Comparison of ENCODE assay signal across 22 mouse cellular contexts in genomic region chr3:70138488-70138887, GRCm38 (mm10).
DNase-seq lines count a peak whose midpoint lies in the region; ATAC-seq and TF ChIP-seq lines count a peak whose summit lies in the region.
"Had no signal": no experiment of that assay in that cellular context is flagged by ENCODE, and none has a peak within 500 bp of the region (broad histone marks: within the 10 kb centered on the region; RNA-seq: fewer than 3 reads in every experiment).

No protein-coding gene starts in this region.

- no peak overlapping the region for H3K4me2 ChIP-seq in embryonic facial prominence, embryonic 14.5 days (ENCODE audit: low read depth, low read length)
- H3K4me2 ChIP-seq in lung, embryonic 15.5 days, result no peak overlapping the region
- no peak overlapping the region for H3K4me2 ChIP-seq in midbrain, embryonic 14.5 days (ENCODE audit: low read length)
- H3K4me2 ChIP-seq in midbrain, embryonic 16.5 days (ENCODE audit: low read length), result no peak overlapping the region
- H3K4me2 ChIP-seq: embryonic facial prominence, embryonic 13.5 days; forebrain, embryonic 13.5 days; heart, embryonic 11.5 days; hindbrain, embryonic 12.5 days; hindbrain, embryonic 15.5 days had no signal

- no peaks in the 10 kb centered on the region for H3K36me3 ChIP-seq in embryonic facial prominence, embryonic 14.5 days (ENCODE audit: control insufficient read depth, insufficient read depth, low read length)
- H3K36me3 ChIP-seq in embryonic facial prominence, embryonic 10.5 days (replicated peaks), result no peaks in the 10 kb centered on the region
- H3K36me3 ChIP-seq in lung, embryonic 15.5 days, result no peaks in the 10 kb centered on the region
- H3K36me3 ChIP-seq in midbrain, embryonic 14.5 days (ENCODE audit: control insufficient read depth, insufficient read depth, low read length), result no peaks in the 10 kb centered on the region
- H3K36me3 ChIP-seq in midbrain, embryonic 16.5 days (ENCODE audit: control insufficient read depth, insufficient read depth, low read length), result no peaks in the 10 kb centered on the region
- H3K36me3 ChIP-seq: embryonic facial prominence, embryonic 13.5 days; forebrain, embryonic 10.5 days; hindbrain, embryonic 12.5 days; hindbrain, embryonic 15.5 days had no signal

- no peak for ATAC-seq in embryonic facial prominence, embryonic 14.5 days (ENCODE audit: low read depth)
- peak; percentile 52; the same call in 1 of the 2 replicates for ATAC-seq in lung, embryonic 15.5 days (ENCODE audit: borderline replicate concordance, extremely low read depth, low FRiP score, low TSS enrichment)
- ATAC-seq in midbrain, embryonic 14.5 days (ENCODE audit: low FRiP score, low TSS enrichment), result no peak
- no peak for ATAC-seq in midbrain, embryonic 16.5 days
- ATAC-seq: forebrain, embryonic 13.5 days; forebrain, embryonic 16.5 days; Patski had no signal

- TF ChIP-seq CTCF in lung, adult 2 months (IDR thresholded peaks at IDR 0.05; ENCODE audit: insufficient read depth, low read length), result no peak

- no peak overlapping the region for H3K4me3 ChIP-seq in embryonic facial prominence, embryonic 14.5 days (ENCODE audit: low read depth, low read length)
- H3K4me3 ChIP-seq in embryonic facial prominence, embryonic 10.5 days, result no peak overlapping the region
- H3K4me3 ChIP-seq in lung, embryonic 15.5 days, result no peak overlapping the region
- no peak overlapping the region for H3K4me3 ChIP-seq in lung, adult 2 months (replicated peaks; ENCODE audit: extremely low read depth, low read depth, low read length)
- no peak overlapping the region for H3K4me3 ChIP-seq in midbrain, embryonic 14.5 days (replicated peaks; ENCODE audit: low read depth, low read length)
- no peak overlapping the region for H3K4me3 ChIP-seq in midbrain, embryonic 16.5 days (ENCODE audit: low read depth, low read length)
- H3K4me3 ChIP-seq: embryonic facial prominence, embryonic 13.5 days; forebrain, embryonic 10.5 days; forebrain, embryonic 13.5 days; hindbrain, embryonic 12.5 days; hindbrain, embryonic 15.5 days had no signal

- TF ChIP-seq POLR2A in lung, adult 2 months (IDR thresholded peaks at IDR 0.05; ENCODE audit: borderline replicate concordance, extremely low read depth, low read depth, low read length), result no peak

- no peaks in the 10 kb centered on the region for H3K9me3 ChIP-seq in embryonic facial prominence, embryonic 14.5 days (ENCODE audit: control insufficient read depth, low read length)
- H3K9me3 ChIP-seq in embryonic facial prominence, embryonic 10.5 days, result no peaks in the 10 kb centered on the region
- no peaks in the 10 kb centered on the region for H3K9me3 ChIP-seq in lung, embryonic 15.5 days
- no peaks in the 10 kb centered on the region for H3K9me3 ChIP-seq in midbrain, embryonic 14.5 days (ENCODE audit: control insufficient read depth, low read length)
- H3K9me3 ChIP-seq in midbrain, embryonic 16.5 days (replicated peaks; ENCODE audit: control insufficient read depth, low read length, poor library complexity, severe bottlenecking), result no peaks in the 10 kb centered on the region
- H3K9me3 ChIP-seq: embryonic facial prominence, embryonic 13.5 days; forebrain, embryonic 10.5 days; forebrain, embryonic 13.5 days; hindbrain, embryonic 12.5 days; hindbrain, embryonic 15.5 days had no signal

- H3K4me1 ChIP-seq in embryonic facial prominence, embryonic 14.5 days (ENCODE audit: control insufficient read depth, insufficient read depth, low read length), result peaks cover 4% of the 10 kb centered on the region; the same call in 1 of the 2 replicates
- H3K4me1 ChIP-seq in embryonic facial prominence, embryonic 10.5 days, result no peaks in the 10 kb centered on the region
- no peaks in the 10 kb centered on the region for H3K4me1 ChIP-seq in lung, embryonic 15.5 days
- H3K4me1 ChIP-seq in lung, adult 2 months (ENCODE audit: control insufficient read depth, insufficient read depth, low read length), result 0 out of 2 replicates have a peak, but pooled peaks cover 2% of the 10 kb centered on the region
- H3K4me1 ChIP-seq in midbrain, embryonic 14.5 days (ENCODE audit: control insufficient read depth, insufficient read depth, low read length), result no peaks in the 10 kb centered on the region
- no peaks in the 10 kb centered on the region for H3K4me1 ChIP-seq in midbrain, embryonic 16.5 days (ENCODE audit: control insufficient read depth, insufficient read depth, low read length)
- H3K4me1 ChIP-seq: embryonic facial prominence, embryonic 13.5 days; forebrain, embryonic 10.5 days; forebrain, embryonic 13.5 days; hindbrain, embryonic 12.5 days; hindbrain, embryonic 15.5 days had no signal

- DNase-seq in embryonic facial prominence, embryonic 14.5 days (ENCODE audit: low spot score), result peak; percentile 5
- DNase-seq in embryonic facial prominence, embryonic 10.5 days (ENCODE audit: low spot score), result no peak
- DNase-seq in lung, adult 2 months, result no peak
- DNase-seq in midbrain, embryonic 14.5 days, result peak; percentile 33
- DNase-seq: adrenal gland, postnatal 10 days; adrenal gland, postnatal 36 days; cerebellum, adult 11 months; cerebellum, adult 2 months; cerebellum, adult 9-11 months; cerebellum, postnatal 25 days; gastrocnemius, postnatal 14 days; heart, adult 11 months had no signal

- WGBS in embryonic facial prominence, embryonic 14.5 days, result 62% methylated on average over 2 of the region's 2 CpGs
- WGBS in embryonic facial prominence, embryonic 10.5 days, result 84% methylated on average over 2 of the region's 2 CpGs
- WGBS in lung, embryonic 15.5 days, result 42% methylated on average over 2 of the region's 2 CpGs
- WGBS in lung, adult 2 months, result 73% methylated on average over 2 of the region's 2 CpGs
- 83% methylated on average over 2 of the region's 2 CpGs for WGBS in midbrain, embryonic 14.5 days
- WGBS in midbrain, embryonic 16.5 days, result 72% methylated on average over 2 of the region's 2 CpGs

- H3K9ac ChIP-seq in embryonic facial prominence, embryonic 14.5 days (ENCODE audit: low read depth, low read length), result no peak overlapping the region
- no peak overlapping the region for H3K9ac ChIP-seq in lung, embryonic 15.5 days
- H3K9ac ChIP-seq in midbrain, embryonic 14.5 days (replicated peaks; ENCODE audit: low read length), result no peak overlapping the region
- no peak overlapping the region for H3K9ac ChIP-seq in midbrain, embryonic 16.5 days (ENCODE audit: low read depth, low read length)
- H3K9ac ChIP-seq: embryonic facial prominence, embryonic 13.5 days; forebrain, embryonic 13.5 days; hindbrain, embryonic 12.5 days; hindbrain, embryonic 15.5 days had no signal

- no peak overlapping the region for H3K27ac ChIP-seq in embryonic facial prominence, embryonic 14.5 days (replicated peaks; ENCODE audit: low read depth, low read length)
- H3K27ac ChIP-seq in embryonic facial prominence, embryonic 10.5 days (replicated peaks), result no peak overlapping the region
- peak overlapping the region; percentile 15 for H3K27ac ChIP-seq in lung, embryonic 15.5 days
- no peak overlapping the region for H3K27ac ChIP-seq in midbrain, embryonic 14.5 days (replicated peaks; ENCODE audit: low read depth, low read length)
- H3K27ac ChIP-seq in midbrain, embryonic 16.5 days (ENCODE audit: low read length), result no peak overlapping the region
- H3K27ac ChIP-seq: embryonic facial prominence, embryonic 13.5 days; forebrain, embryonic 10.5 days; forebrain, embryonic 13.5 days; hindbrain, embryonic 12.5 days; hindbrain, embryonic 15.5 days had no signal

- H3K27me3 ChIP-seq in embryonic facial prominence, embryonic 14.5 days (replicated peaks; ENCODE audit: control insufficient read depth, insufficient read depth, low read length), result no peaks in the 10 kb centered on the region
- H3K27me3 ChIP-seq in embryonic facial prominence, embryonic 10.5 days (replicated peaks; ENCODE audit: low read depth, poor library complexity, severe bottlenecking), result no peaks in the 10 kb centered on the region
- H3K27me3 ChIP-seq in lung, embryonic 15.5 days, result no peaks in the 10 kb centered on the region
- no peaks in the 10 kb centered on the region for H3K27me3 ChIP-seq in midbrain, embryonic 14.5 days (ENCODE audit: control insufficient read depth, insufficient read depth, low read length)
- H3K27me3 ChIP-seq in midbrain, embryonic 16.5 days (ENCODE audit: control insufficient read depth, insufficient read depth, low read depth, low read length), result no peaks in the 10 kb centered on the region
- H3K27me3 ChIP-seq: embryonic facial prominence, embryonic 13.5 days; forebrain, embryonic 13.5 days; hindbrain, embryonic 12.5 days; hindbrain, embryonic 15.5 days had no signal

Comparison
In these comparisons a context has a peak if more than half of its experiments do, and no peak if none do; other contexts are left out.
1. DNase-seq: peak in embryonic facial prominence, embryonic 14.5 days (single experiment) and midbrain, embryonic 14.5 days (single experiment); none in embryonic facial prominence, embryonic 10.5 days (single experiment) and lung, adult 2 months (single experiment).